Mouse (Mus musculus) ES-Bruce4 (cell line): ENCODE measurements at regions not wholly inside any gene's neighbourhood (a gene's known extent, or its start where the extent isn't known, plus 50 kb on each side); places are given as distances from the start of the nearest gene placed in this dataset.

Experiments used
- H3K27ac ChIP-seq: 2 replicates; pipeline ENCODE4 v1.5.1; 2012; ENCODE audit warnings: low read length, inconsistent platforms; ENCODE audit not compliant: insufficient read depth
- H3K27me3 ChIP-seq: 2 replicates; pipeline ENCODE4 v1.6.1; 2012; ENCODE audit warnings: mild to moderate bottlenecking, low read length, inconsistent platforms; ENCODE audit not compliant: control insufficient read depth, poor library complexity, insufficient read depth, severe bottlenecking
- H3K36me3 ChIP-seq: 2 replicates; pipeline ENCODE4 v1.6.1; 2012; ENCODE audit warnings: inconsistent platforms, mild to moderate bottlenecking, low read length, moderate library complexity; ENCODE audit not compliant: control insufficient read depth, poor library complexity, insufficient read depth, severe bottlenecking
- H3K4me1 ChIP-seq: one replicate; pipeline ENCODE4 v1.8.1; 2011; ENCODE audit warnings: low read length; ENCODE audit not compliant: control insufficient read depth, insufficient read depth
- H3K4me3 ChIP-seq: 2 replicates; pipeline ENCODE4 v1.5.1; 2011; ENCODE audit warnings: low read depth, mild to moderate bottlenecking, low read length
- H3K9ac ChIP-seq: 2 replicates; pipeline ENCODE4 v1.6.1; 2012; ENCODE audit warnings: low read depth, mild to moderate bottlenecking, inconsistent platforms; ENCODE audit not compliant: poor library complexity, severe bottlenecking
- H3K9me3 ChIP-seq: replicated peaks from 2 replicates; pipeline ENCODE4 v1.6.1; 2012; ENCODE audit warnings: mild to moderate bottlenecking, low read length, inconsistent platforms; ENCODE audit not compliant: control insufficient read depth, poor library complexity, insufficient read depth, severe bottlenecking
- CTCF ChIP-seq: IDR thresholded peaks from one replicate; pipeline ENCODE4 v1.8.1; 2011; ENCODE audit warnings: low read depth, low read length
- EP300 ChIP-seq: IDR thresholded peaks from 2 replicates; pipeline ENCODE4 v1.6.1; 2011; ENCODE audit warnings: low read depth, low read length; ENCODE audit not compliant: insufficient read depth
- POLR2A ChIP-seq: IDR thresholded peaks from one replicate; pipeline ENCODE4 v1.8.1; 2011; ENCODE audit warnings: low read length; ENCODE audit not compliant: insufficient read depth

GRCm38 (mm10) chr6:91615022-91615421, 68.8 kb upstream of the Slc6a6 start:
- Histone ChIP-seq H3K4me1 (no peaks in the 10 kb centered on the region), H3K27ac (no peak overlapping the region), H3K4me3 (no peak overlapping the region), H3K36me3 (no peaks in the 10 kb centered on the region), H3K9me3 (no peaks in the 10 kb centered on the region), H3K27me3 (no peaks in the 10 kb centered on the region), H3K9ac (no peak overlapping the region)
- TF ChIP-seq CTCF (no peak), EP300 (no peak), POLR2A (no peak)

GRCm38 (mm10) chr6:91616541-91616940, 67.3 kb upstream of the Slc6a6 start:
- H3K27ac ChIP-seq, result no peak overlapping the region

GRCm38 (mm10) chr6:91617031-91617596, 66.7 kb upstream of the Slc6a6 start:
- H3K4me1 ChIP-seq, result no peaks in the 10 kb centered on the region
- peak overlapping the region; percentile 46 for H3K4me3 ChIP-seq
- H3K9ac ChIP-seq, result 0 out of 2 replicates have a peak overlapping the region, but pooled peaks have one; percentile 6
- no peak overlapping the region for H3K27ac ChIP-seq
- H3K27me3 ChIP-seq, result no peaks in the 10 kb centered on the region
- H3K36me3 ChIP-seq, result no peaks in the 10 kb centered on the region
- H3K9me3 ChIP-seq, result no peaks in the 10 kb centered on the region
- no peak for TF ChIP-seq CTCF
- TF ChIP-seq EP300, result 0 out of 2 replicates have a peak, but pooled peaks have one; percentile 22
- TF ChIP-seq POLR2A, result peak; percentile 31

More at GRCm38 (mm10) chr6:91616541-91616940, 67.3 kb upstream of the Slc6a6 start:
- no peaks in the 10 kb centered on the region for H3K4me1 ChIP-seq
- H3K36me3 ChIP-seq, result no peaks in the 10 kb centered on the region
- no peak for TF ChIP-seq EP300
- no peak for TF ChIP-seq CTCF
- no peak for TF ChIP-seq POLR2A
- no peak overlapping the region for H3K9ac ChIP-seq
- H3K9me3 ChIP-seq, result no peaks in the 10 kb centered on the region
- no peaks in the 10 kb centered on the region for H3K27me3 ChIP-seq
- no peak overlapping the region for H3K4me3 ChIP-seq

- Histone ChIP-seq H3K4me3 (peak overlapping the region; percentile 46), H3K4me1 (no peaks in the 10 kb centered on the region), H3K27ac (no peak overlapping the region), H3K9me3 (no peaks in the 10 kb centered on the region), H3K9ac (0 out of 2 replicates have a peak overlapping the region, but pooled peaks have one; percentile 6), H3K27me3 (no peaks in the 10 kb centered on the region), H3K36me3 (no peaks in the 10 kb centered on the region)
- TF ChIP-seq POLR2A, result no peak
- TF ChIP-seq CTCF, result no peak
- TF ChIP-seq EP300, result no peak
These were observed 66.2 kb upstream of the Slc6a6 start for GRCm38 (mm10) chr6:91617685-91618084.

GRCm38 (mm10) chr6:91619009-91619408, 64.8 kb upstream of the Slc6a6 start:
- H3K9ac ChIP-seq, result no peak overlapping the region
- H3K36me3 ChIP-seq, result no peaks in the 10 kb centered on the region
- H3K4me3 ChIP-seq, result no peak overlapping the region
- H3K27me3 ChIP-seq, result no peaks in the 10 kb centered on the region
- TF ChIP-seq POLR2A (no peak), CTCF (no peak), EP300 (no peak)
- H3K27ac ChIP-seq, result no peak overlapping the region
- H3K9me3 ChIP-seq, result no peaks in the 10 kb centered on the region
- no peaks in the 10 kb centered on the region for H3K4me1 ChIP-seq
